Mouse (Mus musculus): ENCODE results near the gene Arfip2.

Gene Arfip2

GRCm38 (mm10) chr7:105614400-105614799 lies 25.8 kb downstream of the Arfip2 start:
- no peak for DNase-seq (ENCODE audit: low spot score)

DNA sequence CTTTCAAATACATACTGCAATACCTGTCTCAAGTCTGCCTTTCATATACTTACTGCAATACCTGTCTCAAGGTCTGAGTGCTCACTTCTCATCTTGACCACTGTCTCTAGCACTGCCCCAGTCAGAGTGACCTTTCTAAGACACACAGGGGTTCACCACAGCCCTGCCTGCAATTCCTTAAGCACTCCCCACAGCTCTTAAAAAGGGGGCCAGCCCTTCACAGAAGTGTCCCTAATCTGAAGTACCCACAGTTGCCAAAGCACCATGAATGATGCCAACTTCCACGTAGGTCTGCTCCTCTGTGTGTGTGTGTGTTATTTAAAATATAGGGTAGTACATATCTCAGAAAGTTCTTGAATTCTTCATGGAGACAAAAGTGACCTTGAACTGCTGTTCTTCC lies 28.4 kb downstream of the Arfip2 start:
- DNase-seq (ENCODE audit: low spot score) = no peak

DNA sequence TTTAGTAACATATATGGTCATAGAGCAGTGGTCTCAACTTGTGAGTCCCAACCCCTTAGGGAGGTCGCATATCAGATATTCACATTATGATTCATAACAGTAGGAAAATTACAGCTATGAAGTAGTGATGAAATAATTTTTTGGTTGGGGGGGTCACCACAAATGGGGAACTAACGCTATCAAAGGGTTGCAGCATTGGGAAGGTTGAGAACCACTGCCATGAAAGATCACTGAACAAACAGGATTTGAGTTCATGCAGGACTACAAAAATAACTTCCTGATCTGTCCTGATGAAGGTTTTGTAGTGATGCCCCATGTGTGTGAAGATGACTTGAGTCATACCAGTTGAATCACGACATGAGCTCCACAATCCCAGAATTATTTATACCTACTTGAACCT lies 31.7 kb downstream of the Arfip2 start:
- DNase-seq (ENCODE audit: low spot score) = no peak

GRCm38 (mm10) chr7:105602860-105603623 lies 37.2 kb downstream of the Arfip2 start:
- peak; percentile 86 for DNase-seq (ENCODE audit: low spot score)

- no peak for DNase-seq (ENCODE audit: low spot score)
These were observed 50.1 kb downstream of the Arfip2 start for GRCm38 (mm10) chr7:105590097-105590496.

DNA sequence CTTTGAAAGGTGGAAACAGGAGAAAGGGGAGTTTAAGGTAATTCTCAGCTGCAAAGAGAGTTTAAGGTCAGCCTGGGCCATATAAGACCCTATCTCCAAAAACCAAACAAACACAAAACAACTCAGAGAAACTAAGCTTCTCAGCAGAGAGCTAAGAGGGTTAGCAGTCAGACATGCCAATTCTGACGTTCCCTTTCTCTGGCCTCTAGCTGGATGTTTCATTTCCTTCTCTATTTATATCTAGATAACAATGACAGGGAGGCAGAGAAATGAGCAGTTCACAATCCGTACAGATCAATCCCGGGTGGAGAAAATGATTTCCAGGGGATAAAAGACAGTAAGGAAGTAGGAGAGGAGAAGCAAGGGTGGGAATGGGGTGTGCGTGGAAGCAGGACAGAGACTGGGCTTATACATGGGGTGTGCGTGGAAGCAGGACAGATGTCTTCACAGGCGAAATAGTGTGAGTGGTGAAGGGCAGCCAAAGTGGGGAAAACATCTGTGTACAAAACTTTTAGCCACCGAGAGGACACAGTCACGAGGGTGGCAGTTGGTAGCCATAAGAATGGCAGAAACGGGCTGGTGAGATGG lies 51.8 kb downstream of the Arfip2 start:
- no peak for DNase-seq (ENCODE audit: low spot score)

All from embryo, embryonic 10 days (tissue).